Mouse (Mus musculus) duodenum, adult 2 months (tissue): ENCODE measurements around the gene Dync1i1. TPM values are rescaled to one million over a fixed set of nuclear protein-coding genes. Genes with fewer than 3 reads are reported as not detected.

ENCODE experiments used
- polyA plus RNA-seq: library from polyadenylated mRNA; depleted of rRNA; stranded (reverse); fragments of >200 nt; gene quantifications from 2 replicates; pipeline ENCODE4 v1.2.3, GENCODE M21; 2012; ENCODE audit warnings: low replicate concordance; rRNA removed

Gene Dync1i1
- polyA plus RNA-seq, result 0.67 and 0.92 TPM in 2 replicates

DNA sequence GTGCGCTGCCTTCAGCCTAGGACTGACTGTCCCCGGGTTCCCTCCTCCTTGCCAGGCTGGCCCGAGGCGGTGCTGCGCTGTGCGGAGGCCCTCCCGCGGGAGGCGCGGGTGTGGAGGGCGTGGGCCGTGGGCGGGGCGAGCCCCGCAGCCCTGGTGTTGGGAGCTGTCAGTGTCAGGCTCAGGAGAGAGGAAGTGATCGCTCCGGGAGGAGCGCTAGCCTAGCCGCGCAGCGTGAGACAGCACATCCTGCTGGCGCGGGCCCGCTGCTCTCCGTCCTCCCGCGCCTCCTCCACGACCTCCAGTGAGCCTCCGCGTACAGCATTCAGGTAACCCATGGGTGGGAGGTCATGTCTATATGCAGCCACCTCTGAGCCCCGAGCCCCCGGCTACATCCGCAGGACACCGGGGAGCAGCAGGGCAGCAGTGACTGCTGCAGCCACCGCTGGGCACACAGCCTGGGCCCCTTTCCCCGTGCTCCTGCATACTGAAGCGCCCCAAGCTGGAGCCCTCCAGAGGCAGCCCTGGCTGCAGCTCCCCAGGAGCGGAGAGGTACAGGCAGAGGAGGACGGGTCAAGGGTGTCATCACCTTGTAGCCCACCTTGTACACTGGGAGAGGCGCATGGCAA is at the start of gene Dync1i1:
Dync1i1 (plus strand) TSS at position 29 of the 626 bp plus-strand sequence.

Other genes with a start within 250 kb of the Dync1i1 start
- gene Pdk4, start 229.3 kb upstream of the Dync1i1 start, polyA plus RNA-seq, result 14.1 and 20.0 TPM in 2 replicates